Mouse (Mus musculus): ENCODE data around the gene Ier5l.

Ier5l gene

GRCm38 (mm10) chr2:30441518-30442497 lies 32.2 kb downstream of the Ier5l start:
- DNase-seq: peak; percentile 51

GRCm38 (mm10) chr2:30440701-30441517 lies 33.1 kb downstream of the Ier5l start:
- DNase-seq: peak; percentile 76

GRCm38 (mm10) chr2:30440211-30440700 lies 33.8 kb downstream of the Ier5l start:
- DNase-seq: no peak

- DNase-seq: no peak
Measured at GRCm38 (mm10) chr2:30439631-30440030, 34.4 kb downstream of the Ier5l start.

- no peak for DNase-seq
Measured at GRCm38 (mm10) chr2:30437791-30438190, 36.2 kb downstream of the Ier5l start.

GRCm38 (mm10) chr2:30436809-30437208 lies 37.2 kb downstream of the Ier5l start:
- DNase-seq: no peak

GRCm38 (mm10) chr2:30436156-30436545 lies 37.9 kb downstream of the Ier5l start:
- no peak for DNase-seq

GRCm38 (mm10) chr2:30435326-30436155 lies 38.5 kb downstream of the Ier5l start:
- DNase-seq: peak; percentile 69

GRCm38 (mm10) chr2:30429156-30429555 lies 44.9 kb downstream of the Ier5l start:
- no peak for DNase-seq
